Mouse (Mus musculus) hindbrain, postnatal 0 days (tissue): ENCODE data around the gene Brca2. TPM values are rescaled to one million over a fixed set of nuclear protein-coding genes. Genes with fewer than 3 reads are reported as not detected.

Experiments used
- ATAC-seq: fragments of 200-750 bp; cut with Nextera tagmentation; 2 replicates; pipeline ENCODE4 v1.8.0; 2017; ENCODE audit warnings: mild to moderate bottlenecking, moderate TSS enrichment, moderate library complexity
- DNase-seq: peaks from one replicate; pipeline ENCODE4 v3.0.0-alpha.2; 2015; ENCODE audit warnings: low spot score
- H3K27ac ChIP-seq: fragments of 300-500 bp; sonication (generic); 2 replicates; pipeline ENCODE4 v1.5.1; 2014; ENCODE audit warnings: mild to moderate bottlenecking
- H3K27me3 ChIP-seq: fragments of 300-500 bp; sonication (generic); 2 replicates; pipeline ENCODE4 v1.6.1; 2014; ENCODE audit warnings: low read length, mixed read lengths; ENCODE audit not compliant: insufficient read depth
- H3K36me3 ChIP-seq: fragments of 300-500 bp; sonication (generic); 2 replicates; pipeline ENCODE4 v1.6.1; 2014; ENCODE audit warnings: low read length, mixed read lengths; ENCODE audit not compliant: insufficient read depth
- H3K4me1 ChIP-seq: fragments of 300-500 bp; sonication (generic); 2 replicates; pipeline ENCODE4 v1.6.1; 2014; ENCODE audit warnings: antibody characterized with exemption, low read length, mixed read lengths; ENCODE audit not compliant: insufficient read depth
- H3K4me2 ChIP-seq: fragments of 300-500 bp; sonication (generic); 2 replicates; pipeline ENCODE4 v1.6.1; 2014; ENCODE audit warnings: low read depth, mild to moderate bottlenecking, low read length, moderate library complexity, mixed read lengths
- H3K4me3 ChIP-seq: fragments of 300-500 bp; sonication (generic); 2 replicates; pipeline ENCODE4 v1.5.1; 2014; ENCODE audit warnings: low read length
- H3K9ac ChIP-seq: fragments of 300-500 bp; sonication (generic); replicated peaks from 2 replicates; pipeline ENCODE4 v1.6.1; 2014; ENCODE audit warnings: mild to moderate bottlenecking, low read length, moderate library complexity, mixed read lengths
- H3K9me3 ChIP-seq: fragments of 300-500 bp; sonication (generic); 2 replicates; pipeline ENCODE4 v1.6.1; 2016; ENCODE audit warnings: low read length, mixed read lengths
- CTCF ChIP-seq: IDR thresholded peaks from 2 replicates; pipeline ENCODE4 v1.5.1; 2016; ENCODE audit warnings: antibody characterized with exemption, control low read depth, low read depth
- WGBS: fragments of 180-500 bp; shearing (Covaris S2); extraction: QIAGEN DNeasy Blood & Tissue Kit; methylation state at CpG from one replicate; pipeline ENCODE4 v1.1.7; 2014; 5-methylcytosine and 5-hydroxymethylcytosine counted together
- polyA plus RNA-seq: library from polyadenylated mRNA; unstranded; fragments of >200 nt; fragmentation: Nextera tagmentation; extraction: Ambion mirVana; gene quantifications from 2 replicates; pipeline ENCODE4 v1.2.1, GENCODE M21; 2015
- total RNA-seq: library from RNA; depleted of rRNA; stranded (reverse); fragments of >200 nt; gene quantifications from 2 replicates; pipeline ENCODE4 v1.2.3, GENCODE M21; 2014

Brca2 gene
- total and polyA plus RNA-seq, 2 experiments from 2014 or later, result 4.8 to 14.5 TPM

DNA sequence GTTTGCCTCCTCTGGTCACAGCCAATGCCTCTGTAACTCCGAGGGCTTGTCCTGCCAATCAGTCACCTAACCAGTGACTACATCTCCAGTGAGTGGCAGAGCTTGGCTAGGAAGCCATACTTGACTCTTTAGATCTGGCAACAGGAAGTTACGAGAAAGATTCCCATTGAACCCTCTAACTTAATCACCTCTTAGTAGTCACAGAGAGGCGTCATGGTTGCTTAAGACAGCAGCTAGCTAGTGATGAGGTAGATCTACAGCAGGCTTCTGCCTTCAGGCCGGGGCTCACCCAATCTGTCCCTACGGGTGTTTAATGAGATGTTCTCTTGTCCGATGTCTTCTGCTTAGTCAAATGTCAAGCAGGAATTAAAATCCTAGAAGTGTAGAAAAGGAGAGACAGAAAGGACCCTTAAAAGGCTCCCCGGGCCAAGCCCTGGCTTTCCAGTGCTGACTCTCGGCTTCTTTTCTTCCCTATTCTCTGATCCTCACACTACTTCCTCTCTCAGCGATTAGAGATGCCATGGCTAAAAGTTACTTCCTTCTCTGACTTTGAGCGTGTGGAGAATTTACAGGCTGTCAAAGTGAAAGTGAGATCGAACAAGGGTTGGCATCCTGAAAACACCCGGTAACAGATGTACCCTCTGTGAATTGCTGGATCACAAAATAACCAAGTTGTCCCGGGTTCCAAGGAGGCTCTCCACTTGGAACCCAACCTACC lies 69.9 kb downstream of the Brca2 start:
- WGBS, result 78% methylated on average over 13 of the region's 13 CpGs
- Histone ChIP-seq H3K9ac (no peak overlapping the region; the same call in 1 of the 2 replicates), H3K27ac (no peak overlapping the region; the same call in 1 of the 2 replicates)

DNA sequence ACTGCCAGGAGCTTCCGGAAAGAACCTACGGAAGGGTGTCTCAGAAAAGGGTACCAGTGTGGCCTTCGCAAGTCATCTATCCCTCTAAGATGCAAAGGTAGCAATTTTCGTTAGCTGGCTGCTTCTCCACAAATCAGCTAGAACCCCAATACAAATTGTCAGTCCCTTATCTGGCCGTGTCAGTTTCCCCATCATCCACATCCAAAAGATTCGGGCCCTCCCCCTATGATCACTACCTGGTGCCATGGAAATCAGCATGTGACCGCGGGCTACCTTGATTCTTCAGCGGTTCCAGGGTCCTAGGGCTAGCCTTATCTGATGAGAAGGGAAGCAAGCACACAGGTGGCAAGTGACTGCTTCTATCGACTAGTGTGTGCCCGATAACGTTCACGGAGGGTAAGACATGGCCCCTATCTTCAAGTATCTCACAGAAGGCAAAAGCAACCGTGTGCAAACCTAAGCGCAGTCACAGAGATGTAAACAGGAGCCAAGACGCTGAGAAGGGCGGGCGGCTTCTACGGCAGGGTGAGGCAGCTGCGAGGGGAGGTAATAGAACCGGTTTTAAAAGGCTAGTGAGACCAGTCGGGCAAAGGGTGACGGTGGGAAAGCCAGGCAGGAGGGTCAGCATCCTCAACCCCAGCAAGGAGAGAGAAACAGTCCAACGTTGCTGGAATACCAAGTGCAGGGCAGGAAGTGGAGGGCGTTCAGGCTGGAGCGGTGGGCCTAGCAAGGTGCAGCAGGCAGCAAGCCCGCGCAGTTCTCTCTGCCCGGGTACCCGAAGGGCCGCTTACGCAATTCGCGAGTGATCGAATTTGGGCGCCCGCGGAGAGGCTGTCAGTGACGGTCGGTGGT lies 70.7 kb downstream of the Brca2 start:
- peak; percentile 53 for DNase-seq
- H3K4me3 ChIP-seq, result peak overlapping the region; percentile 91
- 11% methylated on average over 39 of the region's 40 CpGs for WGBS
- no peak for TF ChIP-seq CTCF
- peak; percentile 60 for ATAC-seq
- peak overlapping the region; percentile 83 for H3K9ac ChIP-seq
- H3K4me2 ChIP-seq, result peak overlapping the region; percentile 92
- H3K9me3 ChIP-seq, result no peaks in the 10 kb centered on the region
- H3K4me1 ChIP-seq, result no peaks in the 10 kb centered on the region
- no peaks in the 10 kb centered on the region for H3K27me3 ChIP-seq
- peak overlapping the region; percentile 81 for H3K27ac ChIP-seq
- H3K36me3 ChIP-seq, result no peaks in the 10 kb centered on the region

More for the DNA sequence above, 69.9 kb downstream of the Brca2 start:
- no peaks in the 10 kb centered on the region for H3K9me3 ChIP-seq
- H3K4me2 ChIP-seq, result peak overlapping the region; percentile 92
- TF ChIP-seq CTCF, result no peak
- no peaks in the 10 kb centered on the region for H3K4me1 ChIP-seq
- H3K36me3 ChIP-seq, result no peaks in the 10 kb centered on the region
- H3K4me3 ChIP-seq, result peak overlapping the region; percentile 91
- no peak for DNase-seq
- H3K27me3 ChIP-seq, result no peaks in the 10 kb centered on the region
- no peak for ATAC-seq

DNA sequence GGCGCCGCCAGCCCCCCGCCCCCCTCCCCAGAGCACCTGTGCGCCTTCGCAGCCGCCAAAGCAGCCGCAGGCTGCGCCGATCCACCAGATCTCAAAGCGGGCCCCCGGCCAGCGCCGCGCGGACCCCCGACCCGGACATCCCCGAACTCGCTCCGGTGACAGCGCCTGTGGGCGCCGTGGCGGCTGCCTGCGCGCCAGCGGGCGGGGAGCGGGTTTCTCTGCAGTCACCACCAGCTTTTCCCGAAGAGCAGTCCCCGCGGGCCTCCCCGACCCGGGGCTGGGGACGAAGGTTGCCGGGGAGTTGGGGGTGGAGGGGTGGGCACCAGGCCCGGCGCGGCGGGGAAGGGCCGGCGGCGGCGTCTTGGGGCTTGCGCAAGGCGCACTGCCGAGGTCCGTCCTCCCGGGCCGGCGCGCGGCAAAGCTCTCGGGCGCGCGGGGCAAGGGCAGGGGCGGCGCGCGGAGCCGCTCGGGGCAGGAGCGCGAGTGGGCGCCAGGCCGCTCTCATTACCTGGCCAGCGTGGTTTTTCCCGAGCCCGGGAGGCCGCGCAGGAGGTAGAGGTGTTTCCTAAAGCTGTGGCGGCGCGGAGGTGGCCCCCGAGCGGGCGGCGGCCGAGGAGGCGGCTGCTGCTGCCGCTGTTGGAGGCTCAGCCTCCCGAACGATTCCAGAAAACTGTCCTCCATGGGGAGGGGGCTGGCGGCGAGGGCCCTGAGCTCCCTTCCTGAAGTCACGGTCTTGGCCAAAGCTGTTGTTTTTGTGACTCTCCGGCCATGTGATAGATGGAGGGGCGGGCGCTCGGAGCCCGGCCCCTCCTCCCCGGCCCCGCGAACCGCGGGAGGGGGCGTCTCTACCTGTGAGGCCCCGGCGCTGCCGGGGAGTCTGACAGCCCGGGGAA lies 71.6 kb downstream of the Brca2 start:
- Histone ChIP-seq H3K4me2 (peak overlapping the region; percentile 92), H3K9me3 (no peaks in the 10 kb centered on the region), H3K4me3 (peak overlapping the region; percentile 91), H3K4me1 (no peaks in the 10 kb centered on the region), H3K9ac (peak overlapping the region; percentile 83), H3K27me3 (no peaks in the 10 kb centered on the region), H3K27ac (peak overlapping the region; percentile 81), H3K36me3 (no peaks in the 10 kb centered on the region)
- TF ChIP-seq CTCF, result no peak
- under 1% methylated on average over 55 of the region's 102 CpGs for WGBS
- DNase-seq, result peak; percentile 81
- peak; percentile 87 for ATAC-seq

DNA sequence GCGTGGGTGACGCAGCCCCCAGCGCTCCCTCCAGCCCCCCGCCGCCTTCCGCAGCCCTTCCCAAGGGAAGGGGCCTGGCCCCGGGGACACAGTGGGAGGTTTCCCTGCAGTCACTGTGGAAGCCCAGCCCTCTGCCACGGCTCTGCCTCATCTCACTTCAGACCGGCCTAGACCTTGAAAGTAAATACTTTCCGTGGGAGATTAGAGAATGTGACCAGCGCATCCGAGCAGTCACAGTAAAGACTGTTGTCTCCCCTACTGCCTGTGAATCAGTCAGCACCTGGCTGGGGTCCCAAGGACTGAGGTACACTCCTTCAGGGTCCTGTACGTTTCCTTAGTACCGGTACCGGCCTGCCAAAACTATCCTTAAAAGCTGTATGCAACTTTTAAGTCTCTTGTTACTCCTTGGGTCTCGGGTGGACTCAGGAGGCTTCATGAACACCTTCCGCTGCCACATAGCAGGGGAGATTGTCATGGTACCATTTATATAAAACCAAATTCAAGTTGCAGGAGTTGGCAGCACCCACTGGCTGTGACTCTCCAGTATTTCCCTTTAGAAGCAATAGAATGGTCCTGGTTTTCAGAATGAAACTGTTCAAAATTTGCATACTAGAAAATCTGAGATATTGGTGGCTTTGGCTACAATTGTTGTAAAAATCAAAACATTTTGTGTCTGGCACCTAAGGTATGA lies 72.4 kb downstream of the Brca2 start:
- Histone ChIP-seq H3K27me3 (no peaks in the 10 kb centered on the region), H3K27ac (peak overlapping the region; percentile 81), H3K9ac (peak overlapping the region; percentile 83), H3K36me3 (no peaks in the 10 kb centered on the region), H3K4me3 (peak overlapping the region; percentile 91), H3K4me1 (0 out of 2 replicates have a peak, but pooled peaks cover 3% of the 10 kb centered on the region), H3K4me2 (peak overlapping the region; percentile 92), H3K9me3 (no peaks in the 10 kb centered on the region)
- DNase-seq, result no peak
- no peak for TF ChIP-seq CTCF
- ATAC-seq, result peak; percentile 68; the same call in 1 of the 2 replicates
- 8% methylated on average over 13 of the region's 17 CpGs for WGBS

DNA sequence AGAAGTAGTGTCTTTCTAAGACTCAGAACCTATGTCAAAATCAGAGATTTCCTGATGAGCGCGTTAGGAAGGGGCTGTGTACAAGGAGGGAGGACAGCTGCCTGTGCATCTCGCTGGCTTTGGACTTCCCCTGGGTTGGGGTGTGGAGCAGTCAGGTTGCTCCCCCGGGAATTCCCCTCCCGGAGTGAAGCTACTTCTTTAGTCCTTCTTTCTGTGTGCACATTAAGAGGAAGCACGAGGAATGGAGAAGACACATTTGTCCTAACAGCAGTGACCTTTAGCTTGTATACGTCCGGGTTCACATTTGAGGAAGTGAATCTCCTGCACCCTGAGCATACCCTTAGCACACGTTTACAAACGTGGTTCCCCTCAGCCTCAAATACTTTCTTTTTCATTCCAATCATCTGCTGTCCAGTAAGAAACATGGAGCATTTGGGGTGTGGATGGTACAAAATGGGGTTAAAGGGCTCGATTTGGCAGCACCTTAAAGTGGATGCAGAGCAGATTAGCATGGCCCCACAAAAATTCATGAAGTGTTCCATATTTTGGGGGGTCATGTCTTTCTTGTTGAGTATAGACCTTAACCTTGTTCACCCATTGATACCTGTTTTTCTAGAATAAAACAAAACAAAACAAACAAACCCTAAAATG lies 73.1 kb downstream of the Brca2 start:
- H3K4me3 ChIP-seq, result no peak overlapping the region
- 56% methylated on average over 11 of the region's 11 CpGs for WGBS
- DNase-seq, result no peak

More for the DNA sequence above, 73.1 kb downstream of the Brca2 start:
- ATAC-seq, result no peak
- no peaks in the 10 kb centered on the region for H3K9me3 ChIP-seq
- no peak overlapping the region for H3K27ac ChIP-seq
- no peak for TF ChIP-seq CTCF
- no peaks in the 10 kb centered on the region for H3K27me3 ChIP-seq
- 0 out of 2 replicates have a peak, but pooled peaks cover 3% of the 10 kb centered on the region for H3K4me1 ChIP-seq
- no peak overlapping the region for H3K4me2 ChIP-seq
- no peaks in the 10 kb centered on the region for H3K36me3 ChIP-seq
- no peak overlapping the region for H3K9ac ChIP-seq
